Mouse (Mus musculus): ENCODE data around the gene Zfp456.

GRCm38 (mm10) chr13:67343422-67343821 is 32.2 kb downstream of the Zfp456 start:
- no peak for TF ChIP-seq CTCF (IDR thresholded peaks at IDR 0.05; ENCODE audit: borderline replicate concordance, control insufficient read depth, extremely low read depth, insufficient read depth, low read length, poor library complexity)
- no peak for TF ChIP-seq POLR2A (IDR thresholded peaks at IDR 0.05; ENCODE audit: control insufficient read depth, extremely low read depth, insufficient read depth, low read length, poor library complexity)
